Mouse (Mus musculus) retina, postnatal 7 days (tissue): ENCODE results near the gene Gm10722.
A peak's percentile ranks its signal among the peaks of the same experiment; 100 is the strongest.
"Not testable (repeated sequence)": the region's sequence is repeated elsewhere in the genome, so short reads cannot be mapped to it uniquely, and the experiment has no call there.

ENCODE experiments used
- DNase-seq: peaks from one replicate; pipeline ENCODE4 v3.0.0-alpha.2; 2012; ENCODE audit warnings: low read depth, low spot score

Gm10722 gene

GRCm38 (mm10) chr9:3024912-3025467 is 24.3 kb downstream of the Gm10722 start, which contains the start of gene Gm10717:
Gene Gm10717, plus strand, starts transcription at chr9:3025417.
- DNase-seq, result not testable (repeated sequence)

- DNase-seq, result not testable (repeated sequence)
Observed at GRCm38 (mm10) chr9:3025653-3026052, 24.9 kb downstream of the Gm10722 start.

GRCm38 (mm10) chr9:3026136-3026535 is 25.4 kb downstream of the Gm10722 start:
- not testable (repeated sequence) for DNase-seq

- not testable (repeated sequence) for DNase-seq
Observed at GRCm38 (mm10) chr9:3026741-3027140, 26.0 kb downstream of the Gm10722 start.

- DNase-seq, result peak; percentile 28
Observed at GRCm38 (mm10) chr9:3027200-3027599, 26.5 kb downstream of the Gm10722 start.

GRCm38 (mm10) chr9:3029276-3030000 is 28.7 kb downstream of the Gm10722 start:
- DNase-seq, result not testable (repeated sequence)

GRCm38 (mm10) chr9:3030677-3031318 is 30.1 kb downstream of the Gm10722 start:
- DNase-seq, result peak; percentile 34

- not testable (repeated sequence) for DNase-seq
Observed at GRCm38 (mm10) chr9:3034299-3034698, 33.6 kb downstream of the Gm10722 start, which contains the start of gene Gm17535. Gene Gm17535, plus strand, starts transcription at chr9:3034599.

- not testable (repeated sequence) for DNase-seq
Observed at GRCm38 (mm10) chr9:3036577-3036976, 35.9 kb downstream of the Gm10722 start, which contains the start of gene Gm10715. Gene Gm10715, plus strand, starts transcription at chr9:3036877.

GRCm38 (mm10) chr9:3038161-3038560 is 37.4 kb downstream of the Gm10722 start:
- peak; percentile 0 for DNase-seq
